Comparison of ENCODE assay signal across 14 mouse cellular contexts in the genomic region with DNA sequence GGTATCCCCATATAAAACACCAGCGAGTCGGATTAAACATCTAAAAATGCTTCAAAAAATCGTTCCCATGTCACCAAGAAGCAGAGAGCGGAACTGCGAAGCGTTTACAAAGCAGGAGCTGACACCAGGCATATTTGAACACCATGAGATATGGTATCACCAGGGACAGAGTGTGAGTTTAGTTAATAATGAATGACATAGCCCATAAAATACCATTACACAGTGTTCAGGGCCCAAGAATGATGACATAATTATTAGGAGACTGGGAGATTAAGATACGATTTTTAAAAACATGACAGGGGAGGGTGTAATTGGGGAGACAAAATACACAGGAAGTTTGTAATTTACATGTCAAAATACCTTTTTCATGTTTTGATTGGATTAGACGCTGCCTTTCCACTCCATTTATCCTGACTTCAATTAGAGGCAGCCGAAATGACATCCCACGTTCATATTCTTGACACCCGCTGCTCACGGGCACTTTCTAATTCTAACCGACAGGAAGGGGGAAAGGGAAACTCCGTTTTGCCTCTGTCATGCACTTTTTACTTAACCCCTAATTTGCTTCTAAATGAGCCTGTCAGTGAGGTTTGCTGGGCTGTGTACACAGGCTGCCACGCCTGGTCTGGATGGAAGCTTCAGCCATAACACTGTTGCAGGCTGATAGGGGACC.
DNase-seq lines count a peak whose midpoint lies in the region; ATAC-seq and TF ChIP-seq lines count a peak whose summit lies in the region.
"Had no signal": no experiment of that assay in that cellular context is flagged by ENCODE, and none has a peak within 500 bp of the region (broad histone marks: within the 10 kb centered on the region; RNA-seq: fewer than 3 reads in every experiment).

No protein-coding gene starts in this region.

- no peak overlapping the region for H3K4me3 ChIP-seq in forebrain, embryonic 14.5 days (ENCODE audit: low read depth, low read length)
- H3K4me3 ChIP-seq in forebrain, embryonic 12.5 days (replicated peaks): no peak overlapping the region
- H3K4me3 ChIP-seq in midbrain, embryonic 11.5 days (ENCODE audit: low read depth, low read length): no peak overlapping the region
- H3K4me3 ChIP-seq in midbrain, embryonic 10.5 days: no peak overlapping the region
- H3K4me3 ChIP-seq in hindbrain, postnatal 0 days (ENCODE audit: low read length): no peak overlapping the region
- no peak overlapping the region for H3K4me3 ChIP-seq in cerebellum, adult 2 months (replicated peaks; ENCODE audit: insufficient read depth, low read depth, low read length)
- H3K4me3 ChIP-seq: heart, embryonic 15.5 days; liver, embryonic 13.5 days; myocyte had no signal

- no peak overlapping the region for H3K9ac ChIP-seq in forebrain, embryonic 14.5 days (ENCODE audit: low read length)
- H3K9ac ChIP-seq in forebrain, embryonic 12.5 days: no peak overlapping the region
- H3K9ac ChIP-seq in midbrain, embryonic 11.5 days (ENCODE audit: low read length): no peak overlapping the region
- no peak overlapping the region for H3K9ac ChIP-seq in hindbrain, postnatal 0 days (replicated peaks; ENCODE audit: low read length)
- H3K9ac ChIP-seq: heart, embryonic 15.5 days; liver, embryonic 13.5 days had no signal

- peak; percentile 54 for DNase-seq in forebrain, embryonic 14.5 days (ENCODE audit: low spot score)
- no peak for DNase-seq in midbrain, embryonic 11.5 days (ENCODE audit: low spot score, missing footprints)
- DNase-seq in midbrain, embryonic 10.5 days (ENCODE audit: low spot score): no peak
- peak; percentile 16 for DNase-seq in hindbrain, postnatal 0 days (ENCODE audit: low spot score)
- no peak for DNase-seq in cerebellum, adult 2 months
- DNase-seq in testis, postnatal 14 days (ENCODE audit: low spot score): no peak
- DNase-seq in spleen, adult 18-20 months: no peak
- DNase-seq: adrenal gland, postnatal 36 days; gastrocnemius, postnatal 36 days; liver, embryonic 13.5 days; lung, postnatal 14 days had no signal

- no peak for TF ChIP-seq CTCF in hindbrain, postnatal 0 days (IDR thresholded peaks at IDR 0.05; ENCODE audit: low read depth)
- no peak for TF ChIP-seq CTCF in cerebellum, adult 2 months (IDR thresholded peaks at IDR 0.05; ENCODE audit: borderline replicate concordance, insufficient read depth, low read depth, low read length)

- peaks cover 3% of the 10 kb centered on the region; the same call in 1 of the 2 replicates for H3K4me1 ChIP-seq in forebrain, embryonic 14.5 days (ENCODE audit: control insufficient read depth, insufficient read depth, low read length)
- H3K4me1 ChIP-seq in forebrain, embryonic 12.5 days: peaks cover 13% of the 10 kb centered on the region
- H3K4me1 ChIP-seq in midbrain, embryonic 11.5 days (ENCODE audit: control insufficient read depth, insufficient read depth, low read length): peaks cover 4% of the 10 kb centered on the region; the same call in 1 of the 2 replicates
- peaks cover 12% of the 10 kb centered on the region; the same call in 1 of the 2 replicates for H3K4me1 ChIP-seq in midbrain, embryonic 10.5 days
- H3K4me1 ChIP-seq in hindbrain, postnatal 0 days (ENCODE audit: insufficient read depth, low read length): no peaks in the 10 kb centered on the region
- no peaks in the 10 kb centered on the region for H3K4me1 ChIP-seq in cerebellum, adult 2 months (ENCODE audit: control insufficient read depth, insufficient read depth, low read length)
- H3K4me1 ChIP-seq: heart, embryonic 15.5 days; liver, embryonic 13.5 days had no signal

- H3K36me3 ChIP-seq in forebrain, embryonic 14.5 days (ENCODE audit: control insufficient read depth, insufficient read depth, low read length): no peaks in the 10 kb centered on the region
- H3K36me3 ChIP-seq in forebrain, embryonic 12.5 days (replicated peaks): no peaks in the 10 kb centered on the region
- H3K36me3 ChIP-seq in midbrain, embryonic 11.5 days (ENCODE audit: control insufficient read depth, insufficient read depth, low read length): no peaks in the 10 kb centered on the region
- H3K36me3 ChIP-seq in midbrain, embryonic 10.5 days: no peaks in the 10 kb centered on the region
- no peaks in the 10 kb centered on the region for H3K36me3 ChIP-seq in hindbrain, postnatal 0 days (ENCODE audit: insufficient read depth, low read length)
- H3K36me3 ChIP-seq: heart, embryonic 15.5 days; liver, embryonic 13.5 days had no signal

- 36% methylated on average over 15 of the region's 15 CpGs for WGBS in forebrain, embryonic 14.5 days
- WGBS in forebrain, embryonic 12.5 days: 43% methylated on average over 15 of the region's 15 CpGs
- WGBS in midbrain, embryonic 11.5 days: 51% methylated on average over 15 of the region's 15 CpGs
- 69% methylated on average over 15 of the region's 15 CpGs for WGBS in midbrain, embryonic 10.5 days
- WGBS in hindbrain, postnatal 0 days: 25% methylated on average over 15 of the region's 15 CpGs
- 31% methylated on average over 15 of the region's 15 CpGs for WGBS in cerebellum, adult 2 months

- no peaks in the 10 kb centered on the region for H3K27me3 ChIP-seq in forebrain, embryonic 14.5 days (replicated peaks; ENCODE audit: control insufficient read depth, insufficient read depth, low read length)
- peaks cover 3% of the 10 kb centered on the region; the same call in 1 of the 2 replicates for H3K27me3 ChIP-seq in forebrain, embryonic 12.5 days
- H3K27me3 ChIP-seq in midbrain, embryonic 11.5 days (ENCODE audit: control insufficient read depth, insufficient read depth, low read length): peaks cover 2% of the 10 kb centered on the region; the same call in 1 of the 2 replicates
- H3K27me3 ChIP-seq in midbrain, embryonic 10.5 days (ENCODE audit: low read depth, poor library complexity, severe bottlenecking): peaks cover 34% of the 10 kb centered on the region; the same call in 1 of the 2 replicates
- no peaks in the 10 kb centered on the region for H3K27me3 ChIP-seq in hindbrain, postnatal 0 days (ENCODE audit: insufficient read depth, low read length)
- no peaks in the 10 kb centered on the region for H3K27me3 ChIP-seq in cerebellum, adult 2 months (ENCODE audit: control insufficient read depth, insufficient read depth, low read length)
- H3K27me3 ChIP-seq: heart, embryonic 15.5 days; liver, embryonic 13.5 days had no signal

- no peaks in the 10 kb centered on the region for H3K9me3 ChIP-seq in forebrain, embryonic 14.5 days (replicated peaks; ENCODE audit: control insufficient read depth, low read length)
- H3K9me3 ChIP-seq in forebrain, embryonic 12.5 days: no peaks in the 10 kb centered on the region
- H3K9me3 ChIP-seq in midbrain, embryonic 11.5 days (ENCODE audit: control insufficient read depth, low read length): no peaks in the 10 kb centered on the region
- H3K9me3 ChIP-seq in midbrain, embryonic 10.5 days (replicated peaks): no peaks in the 10 kb centered on the region
- no peaks in the 10 kb centered on the region for H3K9me3 ChIP-seq in hindbrain, postnatal 0 days (ENCODE audit: low read length)
- H3K9me3 ChIP-seq: heart, embryonic 15.5 days; liver, embryonic 13.5 days had no signal

- no peak overlapping the region for H3K27ac ChIP-seq in forebrain, embryonic 14.5 days (ENCODE audit: low read depth, low read length)
- H3K27ac ChIP-seq in forebrain, embryonic 12.5 days: no peak overlapping the region
- no peak overlapping the region for H3K27ac ChIP-seq in midbrain, embryonic 11.5 days (ENCODE audit: low read depth, low read length)
- no peak overlapping the region for H3K27ac ChIP-seq in midbrain, embryonic 10.5 days (replicated peaks)
- no peak overlapping the region for H3K27ac ChIP-seq in hindbrain, postnatal 0 days
- H3K27ac ChIP-seq in cerebellum, adult 2 months (ENCODE audit: insufficient read depth, low read length): no peak overlapping the region
- H3K27ac ChIP-seq: heart, embryonic 15.5 days; liver, embryonic 13.5 days had no signal

- no peak for TF ChIP-seq POLR2A in cerebellum, adult 2 months (IDR thresholded peaks at IDR 0.05; ENCODE audit: borderline replicate concordance, insufficient read depth, low read length)

- no peak overlapping the region for H3K4me2 ChIP-seq in forebrain, embryonic 14.5 days (ENCODE audit: low read length)
- no peak overlapping the region for H3K4me2 ChIP-seq in forebrain, embryonic 12.5 days
- H3K4me2 ChIP-seq in midbrain, embryonic 11.5 days: no peak overlapping the region
- H3K4me2 ChIP-seq in hindbrain, postnatal 0 days (ENCODE audit: low read depth, low read length): peak overlapping the region; percentile 19
- H3K4me2 ChIP-seq: heart, embryonic 15.5 days; liver, embryonic 13.5 days had no signal

- ATAC-seq in forebrain, embryonic 14.5 days: peak; percentile 55; the same call in 1 of the 2 replicates
- ATAC-seq in forebrain, embryonic 12.5 days (ENCODE audit: low FRiP score): no peak
- ATAC-seq in midbrain, embryonic 11.5 days (ENCODE audit: low FRiP score): peak; percentile 83
- peak; percentile 51; the same call in 1 of the 2 replicates for ATAC-seq in hindbrain, postnatal 0 days

Comparison
In these comparisons a context has a peak if more than half of its experiments do, and no peak if none do; other contexts are left out.
1. DNase-seq: peak in forebrain, embryonic 14.5 days (single experiment) and hindbrain, postnatal 0 days (single experiment); none in midbrain, embryonic 11.5 days (single experiment), midbrain, embryonic 10.5 days (single experiment), cerebellum, adult 2 months (0 of 2), testis, postnatal 14 days (single experiment) and spleen, adult 18-20 months (0 of 2).